Mouse (Mus musculus) megakaryocyte, embryonic 14.5 days (primary cell): ENCODE measurements around the gene Asprv1.

ENCODE experiments used
- FLI1 ChIP-seq: IDR thresholded peaks from 2 replicates; pipeline ENCODE4 v1.6.1; 2012; ENCODE audit warnings: low read length, inconsistent platforms, mixed read lengths
- GATA1 ChIP-seq: IDR thresholded peaks from 3 replicates; pipeline ENCODE4 v1.6.1; 2012; ENCODE audit warnings: mixed read lengths, low read length, inconsistent platforms, borderline replicate concordance

DNA sequence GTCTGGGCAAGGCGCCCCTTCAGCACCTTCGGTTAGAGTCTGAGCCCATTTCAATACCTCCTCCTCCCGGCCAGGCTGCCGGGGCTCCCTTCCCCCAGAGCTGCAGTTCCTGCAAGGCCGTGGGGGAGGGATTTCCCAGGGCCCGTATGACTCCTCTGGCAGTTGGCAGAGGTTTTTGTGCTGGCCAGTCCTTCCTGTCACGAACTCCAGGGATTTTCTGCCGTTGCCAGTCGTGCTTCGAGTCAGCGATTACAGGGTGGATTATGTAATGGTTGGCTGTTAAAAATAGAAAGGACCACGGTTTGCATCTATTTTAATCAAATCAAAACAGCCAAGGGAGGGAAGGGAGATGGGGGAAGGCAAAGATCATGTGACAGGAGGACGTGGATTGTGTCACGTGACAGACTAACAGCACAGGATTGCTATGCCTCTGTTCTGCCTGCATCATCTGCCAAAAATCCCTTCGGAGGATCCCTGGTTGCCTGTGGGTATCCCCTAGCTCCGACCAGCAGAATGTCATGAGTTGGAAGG is 42.8 kb upstream of the Asprv1 start:
- no peak for TF ChIP-seq GATA1
- TF ChIP-seq FLI1: no peak
